Mouse (Mus musculus) gastrocnemius, postnatal 4 days (tissue): ENCODE results near the gene Supt20. TPM values are rescaled to one million over a fixed set of nuclear protein-coding genes. Genes with fewer than 3 reads are reported as not detected.

Source experiments
- DNase-seq, 2 experiments: peaks; one replicate each; pipeline ENCODE4 v3.0.0; 2021 to 2022; ENCODE audit warnings: low spot score in 2 of 2, mixed read lengths in 2 of 2
- long read RNA-seq, 2 experiments: library from polyadenylated mRNA; stranded (forward); transcript quantifications; one replicate each; pipeline ENCODE4 v2.0.0; 2021
- total RNA-seq, 2 experiments: library from RNA; stranded (reverse); gene quantifications; 2 replicates each; pipeline ENCODE4 v1.2.3; 2021

Supt20 gene
- total RNA-seq: 10 to 100 TPM; 41.6 to 49.7 TPM
- long read RNA-seq, experiment 1, partial matches to known transcripts: 1 of 18 reads
- long read RNA-seq, experiment 1, other reads (novel, unspliced or antisense): 15 of 18 reads
- long read RNA-seq, experiment 2, partial matches to known transcripts: 10 of 43 reads
- long read RNA-seq, experiment 2, other reads (novel, unspliced or antisense): 30 of 43 reads

- DNase-seq: peak; percentile 79 to 90
Measured at GRCm38 (mm10) chr3:54692202-54693055, at the start of gene Supt20. Supt20 (plus strand) TSS chr3:54692807.

DNA sequence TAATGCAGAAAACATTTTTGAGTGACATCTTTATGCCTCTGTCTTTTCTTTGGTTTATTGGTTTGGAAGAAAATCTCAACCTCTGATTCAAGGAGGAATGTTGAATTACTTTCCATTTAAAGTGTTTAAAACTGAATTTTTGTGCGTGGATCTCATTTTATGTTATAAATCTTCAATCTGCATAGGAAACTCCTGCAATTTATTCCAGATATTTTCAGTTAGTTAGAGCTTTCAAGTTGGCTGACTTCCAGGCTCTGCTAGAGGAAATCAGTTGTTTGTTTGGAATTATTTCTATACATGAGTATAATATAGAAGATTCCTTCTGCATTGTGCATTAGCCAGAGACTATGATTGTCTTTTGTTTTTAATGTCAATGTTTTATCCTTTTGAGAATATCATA lies 49.8 kb upstream of the Supt20 start:
- DNase-seq: no peak

DNA sequence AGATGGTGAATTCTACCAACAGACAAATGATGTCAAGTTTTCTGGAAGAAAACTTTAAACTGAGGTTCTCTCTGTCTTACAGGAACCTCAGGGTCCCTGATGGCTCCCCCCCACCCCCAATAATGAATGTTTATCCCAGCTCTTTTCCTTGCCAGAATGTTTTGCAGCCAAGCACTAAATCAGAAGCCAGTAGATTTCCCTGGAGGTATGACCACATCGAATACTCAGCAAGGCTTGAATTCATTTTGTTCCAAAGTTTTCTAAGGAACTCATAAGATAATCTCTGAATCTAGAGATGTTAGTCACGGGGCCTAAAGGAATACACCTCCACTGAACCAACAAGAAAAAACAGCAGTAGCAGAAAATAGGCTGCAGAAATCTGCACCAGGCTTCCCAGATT lies 45.0 kb upstream of the Supt20 start:
- peak in 1 of 2 experiments; percentile 37 for DNase-seq

GRCm38 (mm10) chr3:54651576-54651975 lies 41.0 kb upstream of the Supt20 start:
- DNase-seq: no peak

GRCm38 (mm10) chr3:54654169-54654568 lies 38.4 kb upstream of the Supt20 start:
- no peak for DNase-seq

DNA sequence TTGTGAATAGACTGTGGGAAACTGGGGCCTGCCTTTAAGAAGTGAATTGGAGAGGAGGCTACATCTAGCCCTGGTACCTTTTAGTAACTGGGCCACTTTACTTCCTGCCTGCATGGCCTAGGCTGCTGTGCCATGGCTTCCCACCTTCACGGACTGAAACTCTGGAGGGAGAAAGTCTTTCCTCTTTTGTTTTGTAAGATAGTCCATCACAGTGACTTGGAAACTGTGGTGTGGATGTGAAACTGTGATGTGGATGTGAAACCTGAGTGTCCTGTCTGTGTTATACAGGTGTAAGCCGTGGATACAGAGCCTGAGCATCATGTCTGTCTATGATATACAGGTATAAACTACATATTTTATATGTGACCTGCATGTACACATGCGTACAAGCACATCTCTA lies 35.5 kb upstream of the Supt20 start:
- no peak for DNase-seq

- peak in 1 of 2 experiments; percentile 50 for DNase-seq
Measured at GRCm38 (mm10) chr3:54657888-54658626, 34.5 kb upstream of the Supt20 start.

GRCm38 (mm10) chr3:54659736-54660135 lies 32.9 kb upstream of the Supt20 start:
- no peak for DNase-seq

- no peak for DNase-seq
Measured at GRCm38 (mm10) chr3:54662411-54662810, 30.2 kb upstream of the Supt20 start.

GRCm38 (mm10) chr3:54668141-54668540 lies 24.5 kb upstream of the Supt20 start:
- no peak for DNase-seq

DNA sequence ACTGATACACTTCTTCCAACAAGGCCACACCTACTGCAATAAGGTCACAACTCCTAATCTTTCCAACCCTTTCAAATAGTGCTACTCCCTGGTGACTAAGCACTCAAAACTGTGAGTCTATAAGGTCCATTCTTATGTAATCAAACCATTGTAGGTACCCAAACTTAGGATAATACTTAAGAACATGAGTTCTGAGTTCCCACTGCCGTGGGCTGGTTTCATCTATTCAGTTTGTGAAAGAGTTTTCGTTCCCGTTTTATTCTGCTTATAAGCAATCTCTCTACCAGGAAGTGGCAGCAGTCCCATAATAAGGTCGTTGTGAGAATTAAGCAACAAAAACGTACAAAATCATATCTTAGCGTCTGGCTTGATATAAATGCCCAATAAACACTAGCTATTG lies 23.9 kb upstream of the Supt20 start:
- DNase-seq: no peak

DNA sequence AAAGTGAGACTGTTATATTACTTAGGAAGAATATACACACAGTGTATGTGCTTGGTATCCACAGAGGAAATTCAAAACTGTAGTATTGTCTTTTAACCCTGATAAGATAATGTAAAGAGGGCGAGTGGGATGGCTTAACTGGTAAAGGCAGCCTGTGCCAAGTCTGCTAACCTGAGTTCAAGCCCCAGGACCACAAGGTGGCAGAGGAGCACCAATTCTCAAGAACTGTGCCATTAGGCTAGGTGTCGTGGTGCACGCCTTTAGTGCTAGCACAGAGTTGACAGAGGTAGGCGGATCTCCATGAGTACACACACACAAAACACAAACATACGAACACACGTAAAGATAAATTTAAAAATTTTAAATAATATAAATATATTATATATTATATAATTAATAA lies 23.0 kb upstream of the Supt20 start:
- no peak for DNase-seq

DNA sequence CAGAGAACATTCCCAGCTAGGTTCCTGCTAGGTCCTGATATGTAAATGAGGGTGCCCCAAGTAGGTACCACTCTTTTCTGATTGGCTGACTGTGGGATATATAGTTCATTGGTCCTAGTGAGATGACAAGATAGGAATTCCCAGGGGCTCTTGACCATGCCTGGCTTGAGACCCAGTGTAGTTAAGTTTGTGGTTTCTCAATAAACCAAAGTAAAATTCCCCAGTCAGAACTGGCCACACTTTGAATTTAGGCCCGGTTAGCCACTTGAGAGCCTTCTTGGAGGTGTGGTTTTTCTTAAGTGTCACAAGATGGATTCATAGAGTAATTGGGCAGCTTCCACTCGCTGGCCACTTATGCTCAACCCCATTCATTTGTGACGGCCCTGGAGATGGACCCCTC lies 20.5 kb upstream of the Supt20 start:
- DNase-seq: no peak

DNA sequence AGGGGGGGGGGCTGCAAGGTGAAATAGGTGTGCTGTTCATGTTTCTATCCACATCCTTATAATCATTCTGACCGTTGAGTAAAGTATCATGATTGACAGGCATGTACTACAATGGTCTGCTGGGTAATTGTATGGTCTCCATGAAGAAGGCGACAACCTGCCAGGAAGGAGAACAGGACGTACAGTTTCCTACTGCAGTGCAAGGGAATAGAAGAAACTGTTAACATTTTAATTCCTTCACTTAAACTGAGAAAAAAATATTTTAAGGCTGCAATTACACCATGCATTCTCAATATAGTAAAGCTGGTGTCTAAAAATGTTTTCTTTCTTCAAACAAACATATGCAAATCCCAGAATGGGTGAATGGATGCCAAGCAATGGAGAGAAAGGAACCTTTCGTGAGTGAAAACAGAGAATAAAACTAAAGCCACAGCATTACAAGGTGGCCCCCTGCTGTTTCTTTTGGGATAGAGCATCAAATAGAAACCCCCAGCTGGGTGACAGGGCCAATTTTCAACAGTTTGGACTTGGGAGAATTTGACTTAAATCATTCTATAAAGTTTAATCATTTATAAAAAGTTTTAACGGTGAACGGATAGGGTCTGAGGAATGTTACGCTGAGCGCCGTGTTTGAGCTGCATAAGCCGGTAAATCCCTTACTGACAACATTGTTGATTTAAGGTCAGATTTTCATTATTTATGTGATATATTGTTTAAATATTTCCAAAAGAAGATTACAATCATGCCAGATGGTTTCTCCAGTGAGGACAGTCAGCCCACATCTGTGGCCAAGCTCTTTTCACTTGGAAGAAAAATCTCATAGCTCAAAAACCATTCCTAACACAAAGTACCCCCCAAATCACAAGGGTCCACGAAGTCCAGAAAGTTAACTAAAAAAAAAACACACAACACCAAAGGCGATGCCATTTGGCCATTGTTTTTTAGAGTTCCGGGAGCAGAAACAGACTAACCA lies 19.8 kb upstream of the Supt20 start:
- DNase-seq: peak in 1 of 2 experiments; percentile 57

DNA sequence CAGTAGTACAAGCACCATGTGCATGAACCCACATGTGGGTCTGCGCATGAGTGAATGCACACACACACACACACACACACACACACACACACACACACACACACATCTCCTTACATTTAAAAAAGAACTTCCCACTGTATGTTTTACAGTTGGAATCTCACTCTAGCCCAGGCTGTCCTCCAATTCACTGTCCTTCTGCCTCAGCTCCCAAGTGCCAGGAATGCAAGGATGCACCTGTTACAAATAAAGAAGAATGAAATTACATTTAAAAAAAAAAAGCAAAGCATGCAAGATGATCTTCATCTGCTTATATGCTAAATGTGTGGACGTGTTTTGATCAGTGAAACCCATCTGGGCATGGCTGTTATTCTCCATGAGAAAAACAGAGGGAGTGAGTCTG lies 15.8 kb upstream of the Supt20 start:
- DNase-seq: no peak

DNA sequence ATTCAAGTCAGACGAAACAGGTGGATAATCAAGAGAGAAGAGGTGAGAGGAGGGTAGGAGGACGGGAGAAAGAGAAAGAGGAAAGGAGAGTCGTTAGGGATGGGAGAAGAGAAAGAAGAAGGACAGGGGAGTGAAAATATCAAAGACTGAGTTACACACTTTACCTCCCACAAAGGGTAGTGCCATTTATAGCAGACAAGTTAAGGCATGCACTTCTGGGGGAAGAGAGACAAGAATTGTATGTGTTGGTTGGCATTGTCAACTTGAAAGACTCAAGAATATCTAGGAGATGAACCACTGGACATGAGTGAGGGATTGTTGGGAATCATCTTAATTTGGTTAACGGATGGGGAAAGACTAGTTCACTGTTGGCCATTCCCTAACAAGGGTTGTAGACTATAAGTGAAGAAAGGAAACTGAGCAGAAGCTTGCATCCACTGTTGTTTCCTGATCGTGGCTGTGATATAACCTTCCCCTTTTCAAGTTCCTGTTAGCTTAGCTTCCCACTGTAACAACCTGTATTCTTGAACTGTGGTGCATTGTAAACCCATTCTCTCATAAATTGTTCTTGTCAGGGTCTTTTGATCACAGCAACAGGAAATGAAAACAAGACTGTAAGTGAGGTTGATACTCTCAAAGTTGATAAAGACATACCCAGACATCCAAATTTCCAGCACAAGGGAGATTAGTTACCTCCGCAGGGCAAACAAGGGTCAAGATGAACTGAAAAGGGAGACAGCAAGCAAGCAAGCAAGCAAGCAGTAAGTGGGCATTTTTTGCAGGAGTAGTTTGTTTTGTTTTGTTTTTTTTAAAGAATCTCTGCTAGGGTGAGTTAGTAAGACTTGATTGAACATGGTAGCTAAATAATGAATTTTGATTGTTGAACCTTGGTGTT lies 11.1 kb upstream of the Supt20 start:
- no peak for DNase-seq

DNA sequence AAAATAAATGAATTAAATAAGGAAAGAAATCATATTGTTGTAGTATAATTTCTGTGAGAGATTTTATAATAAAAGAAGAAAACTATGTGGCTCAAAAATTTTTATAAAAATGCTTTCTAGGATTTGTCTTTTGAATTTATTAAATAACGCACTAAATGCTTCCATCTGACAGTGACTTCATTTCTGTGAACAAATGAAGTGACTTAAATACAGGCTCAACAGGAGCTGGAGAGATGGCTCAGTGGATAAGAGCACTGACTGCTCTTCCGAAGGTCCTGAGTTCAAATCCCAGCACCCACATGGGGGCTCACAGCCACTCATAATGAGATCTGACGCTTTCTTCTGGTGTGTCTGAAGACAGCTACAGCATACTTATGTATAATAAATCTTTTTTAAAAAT lies 7.4 kb upstream of the Supt20 start:
- no peak for DNase-seq

DNA sequence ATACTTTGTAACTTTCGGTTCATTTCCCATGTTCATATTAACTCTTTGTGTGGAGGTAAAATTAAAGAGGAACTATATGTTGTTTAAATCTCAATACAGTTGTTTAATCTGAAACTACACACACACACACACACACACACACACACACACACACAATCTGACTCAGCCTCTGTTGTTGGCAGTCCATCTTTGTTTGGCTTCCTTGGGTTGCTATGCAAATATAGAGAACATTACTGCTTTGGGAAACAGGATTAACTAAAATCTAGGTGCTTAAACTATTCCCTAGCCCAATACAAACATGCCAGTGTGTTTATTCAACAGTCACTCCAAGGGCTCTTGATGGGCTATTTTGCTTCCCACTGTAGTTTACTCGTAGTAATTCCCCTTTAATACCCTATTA lies 5.4 kb upstream of the Supt20 start:
- no peak for DNase-seq

DNA sequence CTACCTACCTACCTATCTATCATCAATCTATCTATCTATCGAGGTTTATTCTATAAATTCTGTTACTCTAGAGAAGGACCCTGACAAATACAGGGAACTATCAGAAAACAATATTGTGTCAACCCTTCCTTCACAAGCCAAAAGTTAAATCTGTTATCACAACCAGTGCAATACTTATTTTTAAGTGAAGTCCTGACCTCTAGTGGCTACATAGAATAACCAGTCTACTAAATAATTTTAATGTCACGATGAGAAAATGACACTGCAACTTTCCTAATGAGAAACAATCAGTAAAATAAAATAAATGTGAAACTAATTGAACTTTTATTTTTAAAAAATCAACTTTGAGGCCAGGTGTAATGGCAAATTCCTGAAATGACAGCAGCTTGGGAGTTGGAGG lies 3.5 kb upstream of the Supt20 start:
- no peak for DNase-seq

GRCm38 (mm10) chr3:54693056-54693415 lies 429 bp downstream of the Supt20 start:
- DNase-seq: no peak
